Mouse (Mus musculus) layer of hippocampus, adult 6 months (tissue): Measurements from ENCODE around the gene Gm29289. TPM values are rescaled to one million over a fixed set of nuclear protein-coding genes. Genes with fewer than 3 reads are reported as not detected.

Experiments
- long read RNA-seq, 2 experiments: library from polyadenylated mRNA; unstranded; transcript quantifications; one replicate each; pipeline ENCODE4 v2.0.0; 2019 to 2020
- polyA plus RNA-seq: library from polyadenylated mRNA; unstranded; fragments of <200 nt; fragmentation: Nextera tagmentation; gene quantifications from 2 replicates; pipeline ENCODE4 v1.2.3, GENCODE M21; 2021

The Gm29289 gene
- polyA plus RNA-seq = not detected in 2 replicates
- long read RNA-seq, experiment 1 = 0 reads
- long read RNA-seq, experiment 2 = 0 reads

GRCm38 (mm10) chrY:2932282-2932681 is at the start of gene Gm29289:
TSS of gene Gm29289 (plus strand) at chrY:2932582.

GRCm38 (mm10) chrY:2900689-2901088 is 31.7 kb upstream of the Gm29289 start, which contains the start of gene Gm10352:
TSS of gene Gm10352 (plus strand) at chrY:2900989.

Other genes starting within 250 kb of the Gm29289 start
- gene H2al2b, start 211.9 kb upstream of the Gm29289 start, polyA plus RNA-seq = not detected in 2 replicates
- not detected in 2 replicates for gene Gm4064, start 136.4 kb upstream of the Gm29289 start, polyA plus RNA-seq
- gene Rbmy, start 101.9 kb upstream of the Gm29289 start, polyA plus RNA-seq = not detected in 2 replicates
- not detected in 2 replicates for gene Gm10256, start 101.9 kb upstream of the Gm29289 start, polyA plus RNA-seq
- not detected in 2 replicates for gene Gm10352, start 31.6 kb upstream of the Gm29289 start, polyA plus RNA-seq